Mouse (Mus musculus) liver, embryonic 13.5 days (tissue): ENCODE measurements around the gene Rad23b. TPM values are rescaled to one million over a fixed set of nuclear protein-coding genes. Genes with fewer than 3 reads are reported as not detected.

ENCODE experiments used
- ATAC-seq: fragments of 200-750 bp; cut with Nextera tagmentation; 2 replicates; pipeline ENCODE4 v1.8.0; 2017; ENCODE audit warnings: low read depth, mild to moderate bottlenecking, moderate number of reproducible peaks, moderate library complexity
- DNase-seq: peaks from one replicate; pipeline ENCODE4 v3.0.0; 2022
- H3K27ac ChIP-seq: fragments of 300-500 bp; sonication (generic); 2 replicates; pipeline ENCODE4 v1.5.1; 2015; ENCODE audit warnings: moderate library complexity, mild to moderate bottlenecking, inconsistent platforms
- H3K27me3 ChIP-seq: fragments of 300-500 bp; sonication (generic); 2 replicates; pipeline ENCODE4 v1.6.1; 2015; ENCODE audit warnings: mild to moderate bottlenecking, inconsistent platforms
- H3K36me3 ChIP-seq: fragments of 300-500 bp; sonication (generic); 2 replicates; pipeline ENCODE4 v1.6.1; 2015; ENCODE audit warnings: mild to moderate bottlenecking, inconsistent platforms
- H3K4me1 ChIP-seq: fragments of 300-500 bp; sonication (generic); replicated peaks from 2 replicates; pipeline ENCODE4 v1.6.1; 2015; ENCODE audit warnings: inconsistent platforms
- H3K4me2 ChIP-seq: fragments of 300-500 bp; sonication (generic); 2 replicates; pipeline ENCODE4 v1.6.1; 2015; ENCODE audit warnings: inconsistent platforms, mild to moderate bottlenecking, moderate library complexity
- H3K4me3 ChIP-seq: fragments of 300-500 bp; sonication (generic); replicated peaks from 2 replicates; pipeline ENCODE4 v1.5.1; 2015; ENCODE audit warnings: mild to moderate bottlenecking, inconsistent platforms
- H3K9ac ChIP-seq: fragments of 300-500 bp; sonication (generic); 2 replicates; pipeline ENCODE4 v1.6.1; 2015; ENCODE audit warnings: mild to moderate bottlenecking, inconsistent platforms
- H3K9me3 ChIP-seq: fragments of 300-500 bp; sonication (generic); replicated peaks from 2 replicates; pipeline ENCODE4 v1.6.1; 2016; ENCODE audit warnings: inconsistent platforms
- WGBS: fragments of 180-500 bp; shearing (Covaris S2); methylation state at CpG from one replicate; pipeline ENCODE4 v1.1.7; 2015; ENCODE audit not compliant: insufficient replicate concordance; 5-methylcytosine and 5-hydroxymethylcytosine counted together
- polyA plus RNA-seq: library from polyadenylated mRNA; unstranded; fragments of >200 nt; fragmentation: Nextera tagmentation; extraction: Ambion mirVana; gene quantifications from 2 replicates; pipeline ENCODE4 v1.2.1, GENCODE M21; 2015

Rad23b gene
- polyA plus RNA-seq, 1 experiment from 2014 or later = 42.4 TPM

DNA sequence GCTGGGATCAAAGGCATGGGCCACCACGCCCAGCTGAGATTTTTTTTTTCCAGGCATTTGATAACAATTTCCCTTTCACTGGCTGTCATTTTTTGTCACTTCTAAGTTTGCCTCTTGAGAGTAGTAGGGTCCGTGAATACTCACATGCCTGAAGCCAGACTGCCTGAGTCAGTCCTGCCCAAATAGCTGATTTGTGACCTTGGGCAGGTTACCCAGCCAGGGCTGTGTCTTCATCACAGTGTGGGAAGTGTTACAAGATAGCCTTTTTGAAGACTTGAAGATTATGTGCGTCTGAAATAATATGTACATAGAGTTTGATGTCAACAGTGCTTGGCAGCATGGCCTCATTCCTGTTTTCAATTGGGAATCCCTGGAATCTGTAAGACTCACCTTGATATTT lies 6.9 kb downstream of the Rad23b start:
- H3K9ac ChIP-seq = no peak overlapping the region
- H3K9me3 ChIP-seq = no peaks in the 10 kb centered on the region
- DNase-seq (no peak), ATAC-seq (no peak)
- WGBS = 70% methylated on average over 3 of the region's 3 CpGs
- H3K4me3 ChIP-seq = no peak overlapping the region
- H3K27me3 ChIP-seq = no peaks in the 10 kb centered on the region
- H3K36me3 ChIP-seq = peaks cover 29% of the 10 kb centered on the region
- H3K4me1 ChIP-seq = peaks cover 51% of the 10 kb centered on the region
- H3K4me2 ChIP-seq = no peak overlapping the region
- H3K27ac ChIP-seq = no peak overlapping the region

- no peak overlapping the region for H3K27ac ChIP-seq
- H3K4me3 ChIP-seq = no peak overlapping the region
- H3K4me1 ChIP-seq = peaks cover 7% of the 10 kb centered on the region
- no peak overlapping the region for H3K4me2 ChIP-seq
- no peaks in the 10 kb centered on the region for H3K27me3 ChIP-seq
- H3K9me3 ChIP-seq = no peaks in the 10 kb centered on the region
- H3K9ac ChIP-seq = no peak overlapping the region
- ATAC-seq (no peak), DNase-seq (no peak)
- 85% methylated on average over 4 of the region's 4 CpGs for WGBS
- peaks cover 28% of the 10 kb centered on the region for H3K36me3 ChIP-seq
These were observed 14.0 kb downstream of the Rad23b start for GRCm38 (mm10) chr4:55363866-55364265.

- Histone ChIP-seq H3K36me3 (peaks cover 25% of the 10 kb centered on the region), H3K9ac (no peak overlapping the region), H3K27me3 (no peaks in the 10 kb centered on the region), H3K4me2 (no peak overlapping the region), H3K27ac (no peak overlapping the region), H3K4me3 (no peak overlapping the region), H3K9me3 (no peaks in the 10 kb centered on the region), H3K4me1 (peaks cover 7% of the 10 kb centered on the region)
- ATAC-seq = peak; percentile 50; the same call in 1 of the 2 replicates
- DNase-seq = peak; percentile 25
- WGBS = 82% methylated on average over 4 of the region's 4 CpGs
These were observed 14.5 kb downstream of the Rad23b start for GRCm38 (mm10) chr4:55364374-55364773.

DNA sequence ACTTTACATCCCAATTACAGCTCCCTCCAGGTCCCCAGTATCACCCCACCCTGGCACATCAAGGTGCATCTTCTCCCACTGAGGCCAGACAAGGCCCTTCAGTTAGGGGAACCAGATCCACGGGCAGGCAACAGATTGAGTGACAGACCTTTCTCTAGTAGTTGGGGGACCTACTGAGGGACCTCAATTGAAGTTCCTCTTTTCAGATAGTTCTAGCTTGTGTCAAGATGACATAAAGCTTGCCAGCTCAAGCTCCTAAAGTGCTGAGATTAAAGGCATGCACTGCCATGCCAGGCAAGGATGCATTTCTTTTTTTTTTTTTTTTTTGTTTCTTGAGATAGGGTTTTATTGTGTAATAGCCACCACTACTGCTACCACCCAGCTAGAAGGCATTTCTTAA lies 16.2 kb downstream of the Rad23b start:
- Histone ChIP-seq H3K4me2 (no peak overlapping the region), H3K27me3 (no peaks in the 10 kb centered on the region), H3K27ac (no peak overlapping the region), H3K4me3 (no peak overlapping the region), H3K36me3 (peaks cover 33% of the 10 kb centered on the region), H3K9me3 (no peaks in the 10 kb centered on the region), H3K4me1 (peaks cover 7% of the 10 kb centered on the region), H3K9ac (no peak overlapping the region)
- no peak for ATAC-seq
- 26% methylated on average over 1 of the region's 1 CpGs for WGBS
- DNase-seq = no peak

GRCm38 (mm10) chr4:55370127-55370526 lies 20.3 kb downstream of the Rad23b start:
- Histone ChIP-seq H3K27ac (no peak overlapping the region), H3K9me3 (no peaks in the 10 kb centered on the region), H3K4me2 (no peak overlapping the region), H3K27me3 (no peaks in the 10 kb centered on the region), H3K4me3 (no peak overlapping the region), H3K4me1 (0 out of 2 replicates have a peak, but pooled peaks cover 3% of the 10 kb centered on the region), H3K9ac (no peak overlapping the region), H3K36me3 (peaks cover 48% of the 10 kb centered on the region)
- ATAC-seq (no peak), DNase-seq (no peak)
- 89% methylated on average over 3 of the region's 3 CpGs for WGBS

DNA sequence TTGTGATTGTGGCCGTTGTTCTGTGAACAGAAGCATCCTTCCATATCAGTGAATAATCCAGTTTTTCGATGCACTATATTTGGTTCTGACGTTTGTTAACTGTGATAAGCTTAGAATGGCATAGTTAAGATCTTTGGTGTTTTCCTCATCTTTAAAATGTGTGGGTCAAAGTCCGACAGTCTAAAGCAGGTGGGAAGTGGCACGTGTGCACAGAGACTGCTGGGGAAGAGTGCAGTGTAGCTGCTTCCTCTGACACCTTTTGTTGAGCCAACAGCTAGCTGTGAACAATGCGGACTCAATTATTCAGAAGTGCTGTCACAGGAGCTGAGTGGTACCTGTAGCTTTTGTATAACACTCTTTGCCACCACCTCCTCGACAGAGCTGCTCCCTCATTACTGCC lies 21.5 kb downstream of the Rad23b start:
- no peak for ATAC-seq
- WGBS = 69% methylated on average over 7 of the region's 7 CpGs
- Histone ChIP-seq H3K27me3 (no peaks in the 10 kb centered on the region), H3K9ac (no peak overlapping the region), H3K36me3 (peaks cover 50% of the 10 kb centered on the region), H3K27ac (no peak overlapping the region), H3K4me2 (no peak overlapping the region), H3K9me3 (no peaks in the 10 kb centered on the region), H3K4me1 (no peaks in the 10 kb centered on the region), H3K4me3 (no peak overlapping the region)
- no peak for DNase-seq

DNA sequence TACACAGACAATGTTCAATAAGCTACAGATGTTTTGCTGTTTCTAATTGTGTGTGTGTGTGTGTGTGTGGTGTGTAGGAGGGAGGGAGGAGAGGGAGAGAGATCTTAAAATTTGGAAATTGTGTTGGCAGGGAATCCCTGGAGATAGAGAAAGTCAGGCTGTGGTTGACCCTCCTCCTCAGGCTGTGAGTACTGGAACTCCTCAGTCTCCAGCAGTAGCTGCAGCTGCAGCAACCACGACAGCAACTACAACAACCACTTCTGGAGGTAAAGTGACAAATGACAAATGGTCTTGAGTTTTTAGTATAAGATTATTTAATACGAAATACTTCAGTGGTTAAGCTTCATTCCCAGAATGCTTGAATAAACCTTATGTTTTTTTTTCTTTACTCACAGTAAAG lies 32.5 kb downstream of the Rad23b start:
- 82% methylated on average over 2 of the region's 2 CpGs for WGBS
- peaks cover 92% of the 10 kb centered on the region for H3K36me3 ChIP-seq
- no peaks in the 10 kb centered on the region for H3K9me3 ChIP-seq
- no peak overlapping the region for H3K4me3 ChIP-seq
- no peaks in the 10 kb centered on the region for H3K4me1 ChIP-seq
- no peak overlapping the region for H3K9ac ChIP-seq
- H3K4me2 ChIP-seq = no peak overlapping the region
- DNase-seq (no peak), ATAC-seq (no peak)
- H3K27me3 ChIP-seq = no peaks in the 10 kb centered on the region
- H3K27ac ChIP-seq = no peak overlapping the region

DNA sequence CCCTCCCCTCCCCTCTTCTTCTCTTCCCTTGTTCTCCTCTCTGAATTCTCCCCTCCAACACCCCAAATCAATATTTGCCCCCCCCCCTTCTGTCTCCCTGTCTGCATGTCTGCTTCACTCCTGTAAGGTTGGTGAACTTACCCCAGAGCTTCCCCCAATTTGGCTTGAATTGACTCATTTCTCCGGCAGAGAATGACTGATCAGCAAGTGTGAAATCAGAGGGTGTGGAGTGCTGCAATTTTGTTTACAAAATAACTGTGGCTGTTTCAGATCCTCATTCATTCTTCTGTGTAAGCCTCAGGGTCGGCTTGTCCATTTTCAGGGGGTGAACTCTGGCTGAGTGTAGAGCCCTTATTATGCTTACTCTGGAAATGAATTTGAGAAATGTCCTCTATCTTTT lies 36.9 kb downstream of the Rad23b start:
- 84% methylated on average over 2 of the region's 2 CpGs for WGBS
- H3K36me3 ChIP-seq = peaks cover 70% of the 10 kb centered on the region
- no peak overlapping the region for H3K27ac ChIP-seq
- ATAC-seq (no peak), DNase-seq (no peak)
- no peaks in the 10 kb centered on the region for H3K27me3 ChIP-seq
- no peak overlapping the region for H3K4me3 ChIP-seq
- H3K4me1 ChIP-seq = no peaks in the 10 kb centered on the region
- no peak overlapping the region for H3K9ac ChIP-seq
- H3K4me2 ChIP-seq = no peak overlapping the region
- no peaks in the 10 kb centered on the region for H3K9me3 ChIP-seq

GRCm38 (mm10) chr4:55391480-55391879 lies 41.6 kb downstream of the Rad23b start:
- Histone ChIP-seq H3K27ac (no peak overlapping the region), H3K9ac (no peak overlapping the region), H3K36me3 (peaks cover 30% of the 10 kb centered on the region), H3K9me3 (no peaks in the 10 kb centered on the region), H3K4me3 (no peak overlapping the region), H3K27me3 (no peaks in the 10 kb centered on the region), H3K4me1 (no peaks in the 10 kb centered on the region), H3K4me2 (no peak overlapping the region)
- WGBS = 67% methylated on average over 1 of the region's 1 CpGs
- no peak for DNase-seq
- ATAC-seq = no peak

DNA sequence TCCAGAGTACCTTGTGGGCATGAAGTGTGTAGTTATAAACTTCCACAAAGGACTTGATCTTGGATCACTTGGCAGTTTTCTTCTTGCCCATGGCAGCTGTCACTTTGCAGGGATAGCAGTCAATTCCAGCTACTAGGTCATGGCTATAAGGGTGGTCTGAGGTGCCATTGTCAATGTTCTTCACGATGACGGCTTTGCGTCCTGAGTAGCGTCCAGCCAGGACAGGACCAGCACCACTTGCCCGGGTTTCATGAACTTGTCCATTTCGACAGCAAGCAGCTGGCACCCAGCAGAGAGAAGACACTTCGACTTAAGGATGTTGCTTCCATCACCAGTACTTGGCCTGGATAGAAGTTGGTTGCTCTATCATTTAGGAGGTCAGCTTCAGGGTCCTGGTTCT lies 42.6 kb downstream of the Rad23b start:
- Histone ChIP-seq H3K9me3 (no peaks in the 10 kb centered on the region), H3K27ac (no peak overlapping the region), H3K27me3 (no peaks in the 10 kb centered on the region), H3K4me3 (no peak overlapping the region), H3K36me3 (peaks cover 22% of the 10 kb centered on the region), H3K4me1 (no peaks in the 10 kb centered on the region), H3K9ac (no peak overlapping the region), H3K4me2 (no peak overlapping the region)
- ATAC-seq (no peak), DNase-seq (no peak)
- 87% methylated on average over 7 of the region's 7 CpGs for WGBS

DNA sequence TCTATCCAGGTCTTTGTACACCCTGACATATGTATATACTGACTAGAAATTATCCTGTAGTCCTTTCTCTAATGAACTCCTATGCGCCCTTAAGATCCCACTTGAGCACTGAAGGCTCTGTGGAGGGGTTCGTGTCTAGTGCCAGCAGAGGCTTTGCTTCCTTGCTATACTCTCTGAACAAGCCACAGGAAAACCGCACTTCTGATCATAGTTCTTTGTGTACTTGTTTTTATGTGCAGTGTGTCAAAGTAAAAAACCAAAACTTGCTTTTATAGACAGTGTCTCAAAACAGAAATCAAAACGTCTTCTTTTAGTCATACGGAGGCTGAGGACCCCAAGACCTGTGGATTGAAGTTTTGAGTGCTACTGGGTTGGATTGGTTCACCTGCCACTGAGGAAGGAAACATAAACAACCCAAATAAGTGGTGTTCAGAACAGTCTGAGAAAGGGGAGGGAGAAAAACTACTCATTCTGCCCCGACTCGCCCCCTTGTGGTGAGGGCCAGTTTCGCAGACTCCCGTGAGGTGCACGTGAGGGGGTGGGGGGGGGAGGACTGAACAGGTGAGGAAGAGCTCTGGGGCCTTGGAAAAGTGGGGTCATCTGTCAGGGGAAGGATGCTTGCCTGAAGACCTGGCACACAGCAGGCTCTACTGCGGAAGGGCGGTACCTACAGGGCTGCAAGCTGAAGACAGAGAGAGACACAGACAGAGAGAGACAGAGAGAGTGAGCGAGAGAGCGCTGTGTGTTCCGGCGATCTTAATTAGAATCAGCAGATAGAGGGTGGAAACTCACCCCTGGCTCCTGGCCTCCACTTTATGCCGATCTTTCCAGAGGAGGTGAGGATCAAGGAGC lies 48.3 kb downstream of the Rad23b start:
- WGBS = 33% methylated on average over 17 of the region's 17 CpGs
- no peak for DNase-seq
- H3K27me3 ChIP-seq = no peaks in the 10 kb centered on the region
- no peak overlapping the region for H3K27ac ChIP-seq
- no peak overlapping the region for H3K9ac ChIP-seq
- no peak for ATAC-seq
- H3K4me3 ChIP-seq = no peak overlapping the region
- no peaks in the 10 kb centered on the region for H3K36me3 ChIP-seq
- H3K4me2 ChIP-seq = no peak overlapping the region
- no peaks in the 10 kb centered on the region for H3K4me1 ChIP-seq
- no peaks in the 10 kb centered on the region for H3K9me3 ChIP-seq

- Histone ChIP-seq H3K4me1 (no peaks in the 10 kb centered on the region), H3K9me3 (no peaks in the 10 kb centered on the region), H3K4me3 (no peak overlapping the region), H3K36me3 (no peaks in the 10 kb centered on the region), H3K4me2 (no peak overlapping the region), H3K9ac (no peak overlapping the region), H3K27ac (no peak overlapping the region), H3K27me3 (no peaks in the 10 kb centered on the region)
- no peak for DNase-seq
- WGBS = 85% methylated on average over 11 of the region's 11 CpGs
- ATAC-seq = no peak
These were observed 49.1 kb downstream of the Rad23b start for GRCm38 (mm10) chr4:55398901-55399300.
